Mouse (Mus musculus): ENCODE measurements around the gene Nxpe3.

Gene Nxpe3

DNA sequence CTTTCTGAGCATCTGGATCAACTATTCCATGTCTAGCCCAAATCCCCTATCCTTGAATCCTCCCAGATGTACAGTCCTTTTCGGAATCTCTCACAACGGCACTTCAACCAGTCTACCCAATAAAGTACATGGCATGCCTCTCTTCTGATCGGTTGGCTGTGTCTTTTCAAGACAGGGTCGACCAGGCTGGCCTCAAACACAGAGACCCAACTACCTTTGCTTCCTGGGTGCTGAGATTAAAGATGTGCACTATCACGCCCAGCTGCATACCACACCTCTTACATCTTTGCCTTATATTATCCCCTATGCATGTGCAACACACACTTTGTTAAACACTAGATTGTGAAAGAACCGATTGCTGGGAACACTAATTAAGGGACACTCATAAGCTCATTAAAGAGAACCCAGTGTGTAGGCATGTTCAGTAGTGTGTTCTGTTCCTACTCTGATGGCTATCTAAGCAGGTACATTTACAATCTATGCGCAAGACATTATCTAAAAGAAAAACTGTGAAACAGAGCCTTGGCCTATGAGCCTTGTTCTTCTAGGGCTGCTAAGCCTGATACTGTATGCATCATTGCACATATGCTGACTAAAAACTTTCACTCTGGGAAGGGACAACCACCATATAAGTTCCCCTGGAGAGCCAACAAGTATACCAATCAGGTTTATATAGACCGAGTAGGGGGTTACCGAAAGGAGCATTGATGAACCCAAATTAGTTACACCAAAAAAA is 85.1 kb downstream of the Nxpe3 start:
- DNase-seq (ENCODE audit: low spot score in 2 of 2), result no peak

DNA sequence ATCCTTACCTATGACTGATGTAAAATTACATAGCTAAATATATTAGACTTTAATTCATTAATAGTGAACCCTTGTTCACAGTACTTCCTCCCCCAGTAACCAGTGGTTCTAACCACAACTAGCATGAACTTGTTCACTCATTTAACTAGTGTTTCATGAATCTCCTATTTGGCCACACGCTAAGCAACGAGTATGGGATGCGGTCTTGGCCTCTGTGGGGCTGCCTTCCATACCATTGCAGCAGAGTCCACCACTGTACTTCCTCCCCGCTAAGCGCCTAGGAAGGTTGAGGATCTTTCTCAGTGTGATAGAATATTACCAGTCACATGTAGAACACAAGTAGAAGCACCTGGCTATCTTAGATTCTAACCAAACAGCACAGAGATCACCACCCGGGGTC is 85.7 kb downstream of the Nxpe3 start:
- no peak for DNase-seq (ENCODE audit: low spot score in 2 of 2)

- peak; percentile 36 to 74 for DNase-seq (ENCODE audit: low spot score in 2 of 2)
Observed at GRCm38 (mm10) chr16:55807505-55807932, 87.6 kb downstream of the Nxpe3 start.

DNA sequence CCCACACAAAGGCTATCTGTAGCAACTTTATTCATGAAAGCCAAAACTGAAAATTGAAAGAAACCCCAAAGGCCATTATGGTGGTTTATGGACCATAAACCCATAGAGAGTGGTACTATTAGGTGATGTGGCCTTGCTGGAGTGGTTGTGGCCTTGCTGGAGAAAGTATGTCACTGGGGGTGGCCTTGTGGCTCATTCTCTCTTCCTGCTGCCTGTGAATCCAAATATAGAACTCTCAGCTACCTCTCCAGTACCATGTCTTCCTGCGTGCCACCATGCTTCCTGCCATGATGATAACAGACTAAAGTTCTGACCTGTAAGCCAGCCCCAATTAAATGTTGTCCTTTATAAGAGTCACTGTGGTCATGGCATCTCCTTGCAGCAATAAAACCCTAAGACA is 90.3 kb downstream of the Nxpe3 start:
- DNase-seq (ENCODE audit: low spot score in 2 of 2), result no peak

GRCm38 (mm10) chr16:55801629-55802028 is 93.5 kb downstream of the Nxpe3 start:
- DNase-seq (ENCODE audit: low spot score in 2 of 2), result no peak

- DNase-seq (ENCODE audit: low spot score in 2 of 2), result peak in 1 of 2 experiments; percentile 45
Observed at GRCm38 (mm10) chr16:55798845-55799244, 96.2 kb downstream of the Nxpe3 start.

- no peak for DNase-seq (ENCODE audit: low spot score in 2 of 2)
Observed at GRCm38 (mm10) chr16:55790326-55790725, 104.8 kb downstream of the Nxpe3 start.

Data from heart, adult 9 months (tissue).